Mouse (Mus musculus): ENCODE results near the gene Hao1.

- peak; percentile 34; the same call in 1 of the 2 replicates for TF ChIP-seq CTCF (IDR thresholded peaks at IDR 0.05; ENCODE audit: borderline replicate concordance, extremely low read depth, insufficient read depth, insufficient read length)
- TF ChIP-seq POLR2A (IDR thresholded peaks at IDR 0.05; ENCODE audit: borderline replicate concordance, extremely low read depth, insufficient read depth, insufficient read length, poor library complexity, severe bottlenecking): no peak
These were observed 10.7 kb downstream of the Hao1 start for GRCm38 (mm10) chr2:134543501-134543900.

Measured in brain, embryonic 14.5 days (tissue).